Mouse (Mus musculus): ENCODE results near the gene Zbtb37. TPM values are rescaled to one million over a fixed set of nuclear protein-coding genes. Genes with fewer than 3 reads are reported as not detected.

The Zbtb37 gene
- total RNA-seq, 4 experiments from 2014 or later, result 13.1 to 27.1 (median 19.0) TPM

DNA sequence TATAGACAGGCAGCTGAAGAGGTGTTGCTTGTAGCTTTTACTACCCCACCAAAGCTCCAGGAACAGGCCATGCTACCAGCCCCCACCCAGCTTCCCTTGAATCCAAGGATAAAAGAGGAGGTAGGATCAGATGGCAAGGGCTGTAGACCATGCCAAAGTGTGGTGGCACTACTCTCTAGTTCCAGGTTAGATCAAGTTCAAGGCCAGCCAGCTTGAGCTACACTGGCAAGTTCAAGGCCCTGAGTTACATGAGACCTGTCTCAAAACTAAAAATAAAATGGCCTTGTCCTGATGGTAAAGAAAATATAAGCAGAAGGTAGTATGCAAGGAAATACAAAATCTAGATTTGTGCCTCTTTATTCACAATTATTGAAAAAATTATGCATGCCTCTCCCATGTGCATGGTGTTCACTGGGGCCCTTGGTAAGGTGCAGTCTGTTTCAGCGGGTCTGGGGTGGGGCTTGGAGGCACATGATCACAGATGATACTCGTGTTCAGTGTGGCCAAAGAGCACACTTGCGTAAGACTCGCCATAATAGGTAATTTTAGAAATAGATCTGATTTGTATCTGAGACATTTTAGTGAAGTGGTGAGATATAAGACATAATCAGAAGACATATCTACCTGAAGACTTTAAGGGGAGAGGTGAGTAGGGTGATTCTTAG lies 56.4 kb downstream of the Zbtb37 start, which contains the start of gene Serpinc1:
Gene Serpinc1 (plus strand): TSS at position 515 of the 665 bp plus-strand sequence.
- DNase-seq, result no peak

DNA sequence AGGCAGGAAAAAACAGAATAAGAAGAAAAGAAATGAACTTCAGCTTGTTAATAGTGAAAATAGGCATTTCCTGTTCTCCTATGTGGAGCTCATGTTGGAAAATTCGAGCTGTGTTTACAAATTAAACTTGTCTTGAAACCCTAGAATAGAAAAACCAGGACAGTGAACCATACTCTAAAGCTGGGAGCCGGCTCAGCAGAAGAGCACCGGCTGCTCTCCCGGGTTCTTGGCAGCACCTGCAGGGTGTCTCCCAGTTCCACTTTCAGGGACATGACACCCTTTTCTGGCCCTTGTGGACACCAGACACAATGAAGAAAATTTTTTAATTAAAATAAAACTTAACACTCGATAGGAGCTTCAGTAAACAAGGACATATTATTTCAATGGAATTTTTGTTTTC lies 66.0 kb downstream of the Zbtb37 start:
- DNase-seq, result no peak

DNA sequence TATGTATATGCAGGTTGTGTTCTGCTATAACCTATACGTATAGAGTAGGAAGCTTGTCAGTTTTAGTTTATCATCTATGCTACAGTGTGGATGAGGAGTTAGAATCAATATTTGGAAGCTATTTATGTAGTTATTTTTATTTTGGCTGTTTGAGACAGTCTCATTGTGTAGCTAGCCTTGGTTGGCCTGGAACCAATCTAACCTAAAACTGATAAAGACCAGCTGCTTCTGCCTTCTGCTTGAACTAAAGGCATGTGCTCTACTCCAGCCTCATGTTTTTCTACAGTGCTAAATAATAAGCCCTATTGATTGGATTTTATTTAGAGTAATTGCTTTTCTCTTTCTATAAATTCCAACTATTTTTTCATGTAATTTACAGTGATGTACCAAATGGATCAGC lies 67.4 kb downstream of the Zbtb37 start:
- DNase-seq, result no peak

DNA sequence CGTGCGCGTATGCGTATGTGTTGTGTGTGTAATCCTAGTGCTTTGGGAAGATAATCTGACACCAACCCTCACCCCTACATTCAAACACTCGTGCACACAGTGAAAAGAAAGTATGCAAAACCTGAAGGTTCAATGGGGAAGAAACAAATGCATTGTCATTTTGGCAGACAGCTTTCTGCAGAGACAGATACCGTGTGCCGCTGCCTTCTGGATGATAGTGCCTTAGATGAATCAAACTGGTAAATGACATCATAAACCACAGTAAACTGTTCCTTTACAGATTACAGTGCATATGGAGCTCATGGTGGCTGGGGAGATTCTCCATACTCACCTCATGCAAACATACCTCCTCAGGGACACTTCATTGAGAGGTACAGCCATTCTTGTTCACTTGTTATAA lies 71.5 kb downstream of the Zbtb37 start:
- no peak for DNase-seq

Other genes starting within 250 kb of the Zbtb37 start
- gene Rabgap1l, start 241.6 kb downstream of the Zbtb37 start, total RNA-seq (2022), result 10 to 100 TPM; 27.9 to 45.9 (median 34.6) TPM
- 10 to 100 TPM; 34.6 to 52.0 (median 48.0) TPM for gene Rc3h1, start 128.4 kb downstream of the Zbtb37 start, total RNA-seq (2022)
- 1 to 10 TPM in 3 of 4 experiments, under 1 TPM in 1; 0.80 to 2.2 (median 1.6) TPM for gene Serpinc1, start 56.3 kb downstream of the Zbtb37 start, total RNA-seq (2022)
- 10 to 100 TPM; 29.7 to 31.8 (median 31.0) TPM for gene Dars2, start 35.8 kb upstream of the Zbtb37 start, total RNA-seq (2022)
- 1 to 10 TPM; 1.7 to 3.6 (median 2.8) TPM for gene Cenpl, start 35.9 kb upstream of the Zbtb37 start, total RNA-seq (2022)
- gene Klhl20, start 96.7 kb upstream of the Zbtb37 start, total RNA-seq (2022), result 10 to 100 TPM; 16.1 to 21.1 (median 18.6) TPM
- gene Ankrd45, start 107.8 kb upstream of the Zbtb37 start, total RNA-seq (2022), result 10 to 100 TPM in 2 of 4 experiments, 1 to 10 TPM in 2; 7.6 to 13.6 (median 10.3) TPM
- gene Tex50, start 124.5 kb upstream of the Zbtb37 start, total RNA-seq (2022), result not detected
- 100 to 1,000 TPM; 240 to 766 (median 475) TPM for gene Prdx6, start 216.4 kb upstream of the Zbtb37 start, total RNA-seq (2022)